Mouse (Mus musculus): ENCODE data around the gene 2010109A12Rik.

DNA sequence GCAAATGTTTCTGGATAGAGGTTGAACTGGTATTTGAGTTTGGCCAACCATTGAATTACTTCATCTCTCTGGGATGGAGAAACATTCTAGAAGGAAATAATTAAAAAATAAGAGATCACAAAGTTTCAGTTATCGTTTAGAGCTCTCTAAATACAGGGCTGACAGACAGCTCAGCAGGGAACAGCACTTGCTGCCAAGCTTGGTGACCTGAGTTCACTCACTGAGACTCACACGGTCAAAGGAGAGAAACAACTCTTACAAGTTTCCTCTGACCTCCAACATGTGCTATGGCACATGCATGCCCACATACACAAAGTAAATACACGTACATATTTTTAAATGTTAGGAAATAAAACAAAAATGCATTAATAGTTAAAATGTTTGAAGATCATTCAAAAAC lies 16.7 kb upstream of the 2010109A12Rik start:
- TF ChIP-seq GATA1 (IDR thresholded peaks at IDR 0.05; ENCODE audit: low read length), result no peak
- no peak for TF ChIP-seq TAL1 (IDR thresholded peaks at IDR 0.05; ENCODE audit: low read length)
